Mouse (Mus musculus) stomach, postnatal 0 days (tissue): ENCODE measurements at regions not wholly inside any gene's neighbourhood (a gene's known extent, or its start where the extent isn't known, plus 50 kb on each side); places are given as distances from the start of the nearest gene placed in this dataset.

ENCODE experiments used
- ATAC-seq: fragments of 200-750 bp; cut with Nextera tagmentation; 2 replicates; pipeline ENCODE4 v1.8.0; 2017; ENCODE audit not compliant: low FRiP score, low TSS enrichment
- DNase-seq: peaks from one replicate; pipeline ENCODE4 v3.0.0-alpha.2; 2016; ENCODE audit warnings: low spot score
- H3K27ac ChIP-seq: fragments of 300-500 bp; sonication (generic); replicated peaks from 2 replicates; pipeline ENCODE4 v1.5.1; 2014; ENCODE audit warnings: mild to moderate bottlenecking, control low read depth
- H3K27me3 ChIP-seq: fragments of 300-500 bp; sonication (generic); 2 replicates; pipeline ENCODE4 v1.6.1; 2014; ENCODE audit warnings: low read length; ENCODE audit not compliant: control insufficient read depth, insufficient read depth
- H3K36me3 ChIP-seq: fragments of 300-500 bp; sonication (generic); 2 replicates; pipeline ENCODE4 v1.6.1; 2014; ENCODE audit warnings: low read length, mixed read lengths; ENCODE audit not compliant: control insufficient read depth, insufficient read depth
- H3K4me1 ChIP-seq: fragments of 300-500 bp; sonication (generic); replicated peaks from 2 replicates; pipeline ENCODE4 v1.6.1; 2014; ENCODE audit warnings: antibody characterized with exemption; ENCODE audit not compliant: control insufficient read depth, insufficient read depth
- H3K4me2 ChIP-seq: fragments of 300-500 bp; sonication (generic); replicated peaks from 2 replicates; pipeline ENCODE4 v1.6.1; 2014; ENCODE audit warnings: low read depth, mild to moderate bottlenecking, control low read depth, moderate library complexity
- H3K4me3 ChIP-seq: fragments of 300-500 bp; sonication (generic); 2 replicates; pipeline ENCODE4 v1.5.1; 2014; ENCODE audit warnings: low read depth, low read length, control low read depth
- H3K9ac ChIP-seq: fragments of 300-500 bp; sonication (generic); 2 replicates; pipeline ENCODE4 v1.6.1; 2014; ENCODE audit warnings: mild to moderate bottlenecking, low read length, control low read depth, mixed read lengths
- H3K9me3 ChIP-seq: fragments of 300-500 bp; sonication (generic); 2 replicates; pipeline ENCODE4 v1.6.1; 2016; ENCODE audit warnings: low read length; ENCODE audit not compliant: control insufficient read depth
- CTCF ChIP-seq: IDR thresholded peaks from 2 replicates; pipeline ENCODE4 v1.5.1; 2016; ENCODE audit warnings: antibody characterized with exemption, low read depth, mild to moderate bottlenecking, moderate library complexity
- EP300 ChIP-seq: optimal IDR thresholded peaks from 2 replicates; pipeline ENCODE3; 2016; ENCODE audit warnings: antibody characterized with exemption
- WGBS: fragments of 180-500 bp; shearing (Covaris S2); extraction: QIAGEN DNeasy Blood & Tissue Kit; methylation state at CpG from one replicate; pipeline ENCODE4 v1.1.7; 2014; 5-methylcytosine and 5-hydroxymethylcytosine counted together

GRCm38 (mm10) chr3:121068676-121069075 is 102.8 kb downstream of the Rwdd3 start:
- Histone ChIP-seq H3K27ac (no peak overlapping the region), H3K4me3 (no peak overlapping the region), H3K9ac (no peak overlapping the region), H3K36me3 (no peaks in the 10 kb centered on the region), H3K4me1 (no peaks in the 10 kb centered on the region), H3K27me3 (no peaks in the 10 kb centered on the region), H3K9me3 (no peaks in the 10 kb centered on the region), H3K4me2 (no peak overlapping the region)
- DNase-seq (no peak), ATAC-seq (no peak)
- no peak for TF ChIP-seq CTCF
- no peak for TF ChIP-seq EP300
- 61% methylated on average over 5 of the region's 5 CpGs for WGBS

- TF ChIP-seq EP300 = no peak
- TF ChIP-seq CTCF = no peak
- no peak for DNase-seq
- H3K27ac ChIP-seq = no peak overlapping the region
- no peak overlapping the region for H3K9ac ChIP-seq
- no peak for ATAC-seq
- H3K4me3 ChIP-seq = no peak overlapping the region
- WGBS = 72% methylated on average over 9 of the region's 9 CpGs
- no peaks in the 10 kb centered on the region for H3K4me1 ChIP-seq
- H3K9me3 ChIP-seq = no peaks in the 10 kb centered on the region
- H3K4me2 ChIP-seq = no peak overlapping the region
- H3K36me3 ChIP-seq = no peaks in the 10 kb centered on the region
- H3K27me3 ChIP-seq = no peaks in the 10 kb centered on the region
Measured at GRCm38 (mm10) chr3:121035904-121036549, 135.5 kb downstream of the Rwdd3 start.

GRCm38 (mm10) chr3:121025546-121026157 is 145.8 kb downstream of the Rwdd3 start:
- no peak for DNase-seq
- no peak for TF ChIP-seq CTCF
- TF ChIP-seq EP300 = no peak

GRCm38 (mm10) chr3:121024810-121025209 is 146.7 kb downstream of the Rwdd3 start:
- no peaks in the 10 kb centered on the region for H3K4me1 ChIP-seq
- 51% methylated on average over 8 of the region's 8 CpGs for WGBS
- no peak overlapping the region for H3K27ac ChIP-seq
- H3K4me2 ChIP-seq = no peak overlapping the region
- TF ChIP-seq CTCF (no peak), EP300 (no peak)
- no peaks in the 10 kb centered on the region for H3K36me3 ChIP-seq
- H3K9me3 ChIP-seq = no peaks in the 10 kb centered on the region
- no peak overlapping the region for H3K4me3 ChIP-seq
- no peaks in the 10 kb centered on the region for H3K27me3 ChIP-seq
- ATAC-seq (no peak), DNase-seq (no peak)
- H3K9ac ChIP-seq = no peak overlapping the region

More at GRCm38 (mm10) chr3:121025546-121026157, 145.8 kb downstream of the Rwdd3 start:
- no peaks in the 10 kb centered on the region for H3K27me3 ChIP-seq
- H3K4me1 ChIP-seq = no peaks in the 10 kb centered on the region
- no peak overlapping the region for H3K4me2 ChIP-seq
- no peak for ATAC-seq
- WGBS = 62% methylated on average over 9 of the region's 9 CpGs
- H3K4me3 ChIP-seq = no peak overlapping the region
- H3K36me3 ChIP-seq = no peaks in the 10 kb centered on the region
- no peaks in the 10 kb centered on the region for H3K9me3 ChIP-seq
- H3K9ac ChIP-seq = no peak overlapping the region
- no peak overlapping the region for H3K27ac ChIP-seq

- no peaks in the 10 kb centered on the region for H3K4me1 ChIP-seq
- H3K4me3 ChIP-seq = no peak overlapping the region
- no peak overlapping the region for H3K4me2 ChIP-seq
- no peak for ATAC-seq
- 79% methylated on average over 4 of the region's 4 CpGs for WGBS
- no peaks in the 10 kb centered on the region for H3K36me3 ChIP-seq
- H3K27me3 ChIP-seq = no peaks in the 10 kb centered on the region
- TF ChIP-seq CTCF (no peak), EP300 (no peak)
- no peak for DNase-seq
- no peaks in the 10 kb centered on the region for H3K9me3 ChIP-seq
- H3K27ac ChIP-seq = no peak overlapping the region
- no peak overlapping the region for H3K9ac ChIP-seq
Measured at GRCm38 (mm10) chr3:121021126-121021848, 150.2 kb downstream of the Rwdd3 start.

DNA sequence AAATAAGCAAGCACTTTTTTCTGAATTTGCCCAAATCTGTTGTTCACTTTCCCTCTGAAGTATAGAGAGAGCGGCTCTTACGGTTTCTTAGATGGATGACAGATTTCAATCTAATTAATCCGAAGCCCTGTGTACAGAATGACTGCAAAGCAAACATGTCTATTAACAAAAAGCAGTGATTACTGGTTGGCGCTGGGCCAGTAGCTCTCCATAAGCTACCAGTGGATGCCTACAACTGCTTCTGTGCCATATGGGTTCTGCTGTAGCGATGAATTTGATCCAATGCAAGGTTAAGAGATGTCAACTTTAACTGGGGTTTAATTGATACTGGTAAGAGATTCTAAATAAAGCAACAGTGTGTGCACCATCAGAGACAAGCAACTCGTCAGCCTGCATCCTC is 162.3 kb downstream of the Rwdd3 start:
- no peak for ATAC-seq
- no peak for DNase-seq
- no peak for TF ChIP-seq EP300
- no peak for TF ChIP-seq CTCF

More for the DNA sequence above, 162.3 kb downstream of the Rwdd3 start:
- H3K4me2 ChIP-seq = no peak overlapping the region
- no peaks in the 10 kb centered on the region for H3K4me1 ChIP-seq
- 58% methylated on average over 6 of the region's 6 CpGs for WGBS
- H3K27ac ChIP-seq = no peak overlapping the region
- no peaks in the 10 kb centered on the region for H3K9me3 ChIP-seq
- no peaks in the 10 kb centered on the region for H3K36me3 ChIP-seq
- no peak overlapping the region for H3K9ac ChIP-seq
- no peaks in the 10 kb centered on the region for H3K27me3 ChIP-seq
- no peak overlapping the region for H3K4me3 ChIP-seq
